Mouse (Mus musculus) myocyte (in vitro differentiated cells): ENCODE results near the gene Ctdnep1. TPM values are rescaled to one million over a fixed set of nuclear protein-coding genes. Genes with fewer than 3 reads are reported as not detected.

Experiments used
- H3K27me3 ChIP-seq: one replicate; pipeline ENCODE4 v1.6.1; 2011; ENCODE audit not compliant: control insufficient read depth, insufficient read depth, insufficient read length
- H3K36me3 ChIP-seq: one replicate; pipeline ENCODE4 v1.6.1; 2011; ENCODE audit not compliant: control insufficient read depth, insufficient read depth
- H3K4me2 ChIP-seq: one replicate; pipeline ENCODE4 v1.6.1; 2011; ENCODE audit warnings: low read depth, control low read depth
- H3K4me3 ChIP-seq: one replicate; pipeline ENCODE4 v1.5.1; 2011; ENCODE audit warnings: mild to moderate bottlenecking, control low read depth, moderate library complexity
- H3K79me2 ChIP-seq: one replicate; pipeline ENCODE4 v1.6.1; 2011; ENCODE audit not compliant: control insufficient read depth, insufficient read depth
- H3ac ChIP-seq: one replicate; pipeline ENCODE4 v1.6.1; 2011; ENCODE audit not compliant: control insufficient read depth, insufficient read length
- CEBPB ChIP-seq: IDR thresholded peaks from 2 replicates; pipeline ENCODE4 v1.6.1; 2011; ENCODE audit warnings: mild to moderate bottlenecking, moderate library complexity; ENCODE audit not compliant: poor library complexity, insufficient read depth, severe bottlenecking
- E2F4 ChIP-seq: IDR thresholded peaks from one replicate; pipeline ENCODE4 v1.6.1; 2011; ENCODE audit warnings: mild to moderate bottlenecking, control low read depth, moderate library complexity; ENCODE audit not compliant: insufficient read depth
- MAX ChIP-seq: IDR thresholded peaks from one replicate; pipeline ENCODE4 v1.6.1; 2011; ENCODE audit warnings: low read depth, mild to moderate bottlenecking, control low read depth
- MYOD1 ChIP-seq, 3 experiments: IDR thresholded peaks; one replicate each; pipeline ENCODE4 v1.6.1; 2011; ENCODE audit warnings: control low read depth in 2 of 3, low read depth in 2 of 3, mild to moderate bottlenecking in 2 of 3, moderate library complexity in 1 of 3; ENCODE audit not compliant: insufficient read length in 2 of 3, control insufficient read depth in 1 of 3
- MYOG ChIP-seq, 3 experiments: IDR thresholded peaks; one replicate each; pipeline ENCODE4 v1.6.1; 2011; ENCODE audit warnings: control low read depth in 2 of 3, low read depth in 2 of 3, mild to moderate bottlenecking in 2 of 3; ENCODE audit not compliant: insufficient read length in 2 of 3, control insufficient read depth in 1 of 3, insufficient read depth in 1 of 3
- POLR2A ChIP-seq: IDR thresholded peaks from one replicate; pipeline ENCODE4 v1.6.1; 2011; ENCODE audit warnings: low read depth, mild to moderate bottlenecking, control low read depth, moderate library complexity; ENCODE audit not compliant: insufficient read length
- POLR2AphosphoS2 ChIP-seq: IDR thresholded peaks from one replicate; pipeline ENCODE4 v1.6.1; 2011; ENCODE audit warnings: low read depth, control low read depth; ENCODE audit not compliant: insufficient read length
- REST ChIP-seq: IDR thresholded peaks from one replicate; pipeline ENCODE4 v1.6.1; 2011; ENCODE audit warnings: mild to moderate bottlenecking, control low read depth, moderate library complexity; ENCODE audit not compliant: insufficient read depth, insufficient read length
- SRF ChIP-seq: IDR thresholded peaks from one replicate; pipeline ENCODE4 v1.6.1; 2011; ENCODE audit warnings: low read depth; ENCODE audit not compliant: control insufficient read depth, insufficient read length
- TCF12 ChIP-seq: IDR thresholded peaks from one replicate; pipeline ENCODE4 v1.6.1; 2011; ENCODE audit warnings: mild to moderate bottlenecking, control low read depth; ENCODE audit not compliant: poor library complexity, insufficient read depth, severe bottlenecking
- TCF3 ChIP-seq: IDR thresholded peaks from one replicate; pipeline ENCODE4 v1.6.1; 2011; ENCODE audit warnings: low read depth, control low read depth; ENCODE audit not compliant: insufficient read length
- USF1 ChIP-seq: IDR thresholded peaks from one replicate; pipeline ENCODE4 v1.6.1; 2011; ENCODE audit warnings: low read depth, mild to moderate bottlenecking, control low read depth, moderate library complexity
- polyA plus RNA-seq: library from polyadenylated mRNA; unstranded; fragments of >200 nt; fragmentation: generic; extraction: Trizol; gene quantifications from one replicate; pipeline ENCODE4 v1.2.1, GENCODE M21; 2012; ENCODE audit warnings: missing spikeins

Ctdnep1 gene
- polyA plus RNA-seq, 1 experiment = 146 TPM

- H3K4me2 ChIP-seq = no peak overlapping the region
These were observed 43.1 kb upstream of the Ctdnep1 start for GRCm38 (mm10) chr11:69937834-69938233.

GRCm38 (mm10) chr11:69938401-69938979 lies 42.5 kb upstream of the Ctdnep1 start:
- TF ChIP-seq TCF3 (no peak), MYOG (IDR thresholded peaks at IDR 0.05; ENCODE audit: control insufficient read depth in 1 of 3, insufficient read depth in 1 of 3, insufficient read length in 2 of 3, low read depth in 2 of 3) (no peak), MAX (no peak), SRF (no peak), POLR2A (no peak), MYOD1 (IDR thresholded peaks at IDR 0.05; ENCODE audit: control insufficient read depth in 1 of 3, insufficient read length in 2 of 3, low read depth in 2 of 3) (no peak), USF1 (no peak), E2F4 (no peak), REST (no peak), TCF12 (no peak), CEBPB (no peak), POLR2AphosphoS2 (no peak)
- Histone ChIP-seq H3K79me2 (no peaks in the 10 kb centered on the region), H3K4me3 (no peak overlapping the region), H3K27me3 (peaks cover 48% of the 10 kb centered on the region), H3K4me2 (no peak overlapping the region), H3K36me3 (no peaks in the 10 kb centered on the region), H3ac (no peak overlapping the region)

More at GRCm38 (mm10) chr11:69937834-69938233, 43.1 kb upstream of the Ctdnep1 start:
- TF ChIP-seq POLR2AphosphoS2 = no peak
- no peak for TF ChIP-seq MYOD1 (IDR thresholded peaks at IDR 0.05; ENCODE audit: control insufficient read depth in 1 of 3, insufficient read length in 2 of 3, low read depth in 2 of 3)
- TF ChIP-seq TCF12 = no peak
- no peak for TF ChIP-seq MYOG (IDR thresholded peaks at IDR 0.05; ENCODE audit: control insufficient read depth in 1 of 3, insufficient read depth in 1 of 3, insufficient read length in 2 of 3, low read depth in 2 of 3)
- no peak for TF ChIP-seq MAX
- TF ChIP-seq TCF3 = no peak
- no peak for TF ChIP-seq USF1
- no peak for TF ChIP-seq SRF
- TF ChIP-seq E2F4 = no peak
- TF ChIP-seq REST = no peak
- no peak for TF ChIP-seq CEBPB
- TF ChIP-seq POLR2A = no peak
- Histone ChIP-seq H3K4me3 (no peak overlapping the region), H3K27me3 (peaks cover 48% of the 10 kb centered on the region), H3K36me3 (no peaks in the 10 kb centered on the region), H3ac (no peak overlapping the region), H3K79me2 (no peaks in the 10 kb centered on the region)

- H3K27me3 ChIP-seq = peaks cover 48% of the 10 kb centered on the region
- no peaks in the 10 kb centered on the region for H3K36me3 ChIP-seq
- no peak overlapping the region for H3K4me3 ChIP-seq
- TF ChIP-seq REST = no peak
- TF ChIP-seq CEBPB = no peak
- TF ChIP-seq MAX = no peak
- TF ChIP-seq USF1 = no peak
- TF ChIP-seq TCF12 = no peak
- TF ChIP-seq POLR2AphosphoS2 = no peak
- H3ac ChIP-seq = no peak overlapping the region
- no peak overlapping the region for H3K4me2 ChIP-seq
- H3K79me2 ChIP-seq = no peaks in the 10 kb centered on the region
These were observed 41.8 kb upstream of the Ctdnep1 start for GRCm38 (mm10) chr11:69939181-69939580.

GRCm38 (mm10) chr11:69939731-69940130 lies 41.2 kb upstream of the Ctdnep1 start:
- Histone ChIP-seq H3K4me3 (no peak overlapping the region), H3K27me3 (peaks cover 48% of the 10 kb centered on the region), H3K79me2 (no peaks in the 10 kb centered on the region), H3K4me2 (no peak overlapping the region), H3ac (no peak overlapping the region), H3K36me3 (no peaks in the 10 kb centered on the region)
- no peak for TF ChIP-seq MAX
- TF ChIP-seq E2F4 = no peak
- no peak for TF ChIP-seq POLR2AphosphoS2
- no peak for TF ChIP-seq TCF12
- TF ChIP-seq MYOG (IDR thresholded peaks at IDR 0.05; ENCODE audit: control insufficient read depth in 1 of 3, insufficient read depth in 1 of 3, insufficient read length in 2 of 3, low read depth in 2 of 3) = no peak
- no peak for TF ChIP-seq MYOD1 (IDR thresholded peaks at IDR 0.05; ENCODE audit: control insufficient read depth in 1 of 3, insufficient read length in 2 of 3, low read depth in 2 of 3)
- no peak for TF ChIP-seq USF1
- no peak for TF ChIP-seq POLR2A
- no peak for TF ChIP-seq SRF
- TF ChIP-seq TCF3 = no peak
- no peak for TF ChIP-seq REST
- TF ChIP-seq CEBPB = no peak
